Mouse (Mus musculus): ENCODE results near the gene Anks6.

Anks6 gene

DNA sequence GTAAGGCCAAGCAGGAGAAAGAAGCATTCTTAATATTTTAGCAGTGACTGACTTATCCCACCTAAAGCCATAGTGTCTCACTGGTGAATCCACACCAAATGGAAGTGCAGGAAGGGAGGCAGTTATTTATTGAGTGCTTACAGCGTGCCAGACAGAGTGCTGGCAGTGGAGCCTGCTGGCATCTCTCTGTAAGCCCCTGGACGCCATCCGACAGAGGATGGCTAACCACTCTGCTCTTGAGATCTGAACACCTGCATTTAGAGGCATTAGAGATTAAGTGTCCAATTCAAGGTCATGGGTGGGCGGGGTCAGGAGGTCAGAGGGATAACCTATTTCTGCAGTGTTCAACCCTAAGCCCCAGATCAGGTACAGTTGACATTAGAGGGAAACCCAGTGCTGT lies 68.4 kb downstream of the Anks6 start:
- DNase-seq (ENCODE audit: low spot score) = no peak

- DNase-seq (ENCODE audit: low spot score) = no peak
Observed at GRCm38 (mm10) chr4:46988257-46988656, 69.0 kb downstream of the Anks6 start.

DNA sequence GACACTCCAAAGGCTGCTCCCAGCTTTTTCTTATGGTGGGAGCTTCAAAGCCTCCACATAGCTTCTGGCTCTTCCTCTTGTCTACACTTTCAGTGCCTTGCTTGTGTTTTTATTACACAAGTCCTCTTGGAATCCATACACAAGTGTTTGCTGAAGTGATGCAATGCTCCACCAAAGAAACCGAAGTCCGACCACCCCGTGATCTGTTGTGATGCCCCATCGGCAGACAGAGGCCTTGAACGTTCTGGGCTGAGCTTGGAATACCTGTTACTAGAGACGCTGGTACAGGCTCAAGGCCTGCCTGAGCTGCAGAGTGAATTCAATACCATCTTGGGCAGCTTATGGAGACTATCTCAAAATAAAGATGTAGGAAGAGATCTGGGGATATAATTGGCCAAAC lies 69.4 kb downstream of the Anks6 start:
- no peak for DNase-seq (ENCODE audit: low spot score)

DNA sequence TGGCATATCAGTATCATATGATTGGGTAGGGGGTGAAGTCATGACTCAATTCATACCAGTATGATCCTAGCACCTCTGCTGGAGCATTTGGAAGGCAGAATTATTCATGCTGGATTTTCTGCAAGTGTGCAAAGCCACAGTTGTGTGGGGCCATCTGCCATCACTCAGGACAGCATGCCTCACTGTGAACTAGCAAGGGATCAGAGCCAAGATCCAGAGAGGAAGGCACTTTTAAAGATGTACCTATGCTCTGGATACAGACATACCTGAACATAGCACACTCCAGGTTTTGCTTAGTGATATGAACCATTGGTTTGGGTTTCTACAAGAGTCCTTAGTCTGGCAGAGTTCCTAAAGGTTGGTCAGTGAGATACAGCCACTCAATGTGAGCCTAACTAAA lies 71.2 kb downstream of the Anks6 start:
- DNase-seq (ENCODE audit: low spot score) = no peak

DNA sequence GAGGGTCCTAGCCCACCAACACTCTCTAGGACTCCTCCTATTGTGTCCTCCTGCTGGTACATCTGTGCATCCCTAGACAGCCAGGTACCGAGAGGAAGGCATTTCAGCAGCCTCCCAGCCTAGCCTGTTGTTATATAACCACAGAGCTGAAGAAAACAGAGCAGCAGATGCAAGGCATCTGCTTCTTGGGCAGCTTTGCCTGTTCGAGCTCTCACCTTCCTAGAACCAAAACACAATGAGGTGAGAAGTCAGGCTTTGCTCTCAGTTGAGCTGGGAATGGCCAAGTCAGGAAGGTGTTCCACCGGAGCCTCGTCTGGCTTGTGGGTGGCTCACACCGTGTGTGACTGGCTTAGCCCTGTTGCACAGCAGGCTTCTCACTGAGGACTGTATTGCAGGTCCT lies 74.3 kb downstream of the Anks6 start:
- DNase-seq (ENCODE audit: low spot score) = no peak

GRCm38 (mm10) chr4:46982094-46982493 lies 75.1 kb downstream of the Anks6 start:
- DNase-seq (ENCODE audit: low spot score) = no peak

DNA sequence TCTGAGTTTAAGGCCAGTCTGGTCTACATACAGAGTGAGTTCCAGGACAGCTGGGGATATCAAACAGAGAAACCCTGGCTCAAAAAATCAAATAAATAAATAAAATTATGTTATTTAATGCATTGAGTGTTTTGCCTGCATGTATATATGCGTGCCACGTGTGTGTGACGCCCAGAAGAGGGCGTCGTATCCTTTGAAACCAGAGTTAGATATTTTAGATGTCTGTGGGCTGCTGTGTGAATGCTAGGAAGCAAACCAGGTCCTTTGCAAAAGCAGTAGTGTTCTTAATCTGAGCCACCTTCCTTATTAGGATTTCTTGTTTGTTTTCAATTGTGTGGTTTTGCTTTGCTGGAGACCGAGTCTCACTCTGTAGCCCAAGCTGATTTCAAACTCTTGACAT lies 78.9 kb downstream of the Anks6 start:
- DNase-seq (ENCODE audit: low spot score) = no peak

DNA sequence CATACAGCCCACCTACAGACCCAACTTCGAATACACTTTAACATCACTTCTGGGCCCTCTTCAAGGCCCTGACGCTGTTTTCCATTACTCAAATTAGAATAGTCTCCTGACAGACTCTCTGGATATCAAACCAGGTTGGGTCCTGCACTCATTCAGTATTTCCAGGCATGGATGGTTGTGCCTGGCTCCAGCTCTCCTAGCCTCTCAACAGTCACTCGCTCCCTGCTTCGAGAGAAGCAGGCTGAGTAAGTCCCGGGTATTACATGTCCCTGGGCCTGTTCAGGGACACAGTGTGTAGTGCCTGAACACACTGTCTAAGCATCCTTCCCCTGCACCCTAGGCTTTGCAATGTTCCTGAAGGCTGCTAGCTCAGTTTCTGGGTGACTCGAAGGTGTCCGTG lies 80.1 kb downstream of the Anks6 start:
- DNase-seq (ENCODE audit: low spot score) = no peak

- DNase-seq (ENCODE audit: low spot score) = no peak
Observed at GRCm38 (mm10) chr4:46976671-46977071, 80.6 kb downstream of the Anks6 start.

- DNase-seq (ENCODE audit: low spot score) = no peak
Observed at GRCm38 (mm10) chr4:46973322-46973721, 83.9 kb downstream of the Anks6 start.

- DNase-seq (ENCODE audit: low spot score) = no peak
Observed at GRCm38 (mm10) chr4:46967981-46968380, 89.2 kb downstream of the Anks6 start.

- no peak for DNase-seq (ENCODE audit: low spot score)
Observed at GRCm38 (mm10) chr4:46966551-46966950, 90.7 kb downstream of the Anks6 start.
